ENCODE assay signal across 28 mouse cellular contexts in the genomic region with DNA sequence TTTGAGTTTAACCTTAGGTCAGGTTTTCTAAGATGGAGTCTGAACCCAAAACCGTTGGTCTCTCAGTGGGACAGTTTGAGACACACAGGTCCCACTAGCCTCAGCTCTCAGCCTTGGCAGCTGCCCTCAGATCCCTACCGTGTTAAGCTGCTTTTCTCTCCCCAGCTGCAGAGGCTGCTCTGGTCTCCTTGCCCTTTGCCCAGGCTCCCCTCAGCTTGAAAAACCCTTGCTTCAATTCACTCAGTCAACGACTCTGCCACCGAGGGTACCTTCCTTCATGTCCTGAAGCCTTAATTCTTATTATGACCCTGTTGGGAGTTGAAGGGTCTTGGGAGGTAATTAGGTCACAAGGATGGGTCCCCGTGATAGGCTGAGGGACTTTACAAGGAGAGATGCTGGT. TPM values are rescaled to one million over a fixed set of nuclear protein-coding genes. Genes with fewer than 3 reads are reported as not detected.
DNase-seq lines count a peak whose midpoint lies in the region; ATAC-seq and TF ChIP-seq lines count a peak whose summit lies in the region.
"Had no signal": no experiment of that assay in that cellular context is flagged by ENCODE, and none has a peak within 500 bp of the region (broad histone marks: within the 10 kb centered on the region; RNA-seq: fewer than 3 reads in every experiment).

No protein-coding gene starts in this region.

- ATAC-seq in kidney, embryonic 14.5 days (ENCODE audit: low FRiP score, low TSS enrichment) = no peak
- ATAC-seq: CD4-positive, CD25-positive, alpha-beta regulatory T cell, adult 4 months; forebrain, embryonic 14.5 days; intestine, embryonic 16.5 days had no signal

- H3K36me3 ChIP-seq in kidney, adult 2 months (ENCODE audit: control insufficient read depth, insufficient read depth, low read length) = no peaks in the 10 kb centered on the region
- H3K36me3 ChIP-seq in kidney, embryonic 14.5 days (ENCODE audit: control insufficient read depth, insufficient read depth, low read length) = no peaks in the 10 kb centered on the region
- H3K36me3 ChIP-seq: embryonic facial prominence, embryonic 12.5 days; hindbrain, embryonic 13.5 days; limb, embryonic 13.5 days; lung, embryonic 15.5 days; midbrain, embryonic 12.5 days had no signal

- H3K4me3 ChIP-seq in kidney, adult 2 months (ENCODE audit: insufficient read depth, low read depth, low read length) = no peak overlapping the region
- no peak overlapping the region for H3K4me3 ChIP-seq in kidney, embryonic 14.5 days (ENCODE audit: low read length)
- H3K4me3 ChIP-seq: embryonic facial prominence, embryonic 12.5 days; hindbrain, embryonic 13.5 days; layer of hippocampus, adult 2 months; limb, embryonic 13.5 days; lung, embryonic 15.5 days; midbrain, embryonic 12.5 days had no signal

- peak; percentile 76 for DNase-seq in kidney, adult 2 months
- DNase-seq in ovary, adult 18-20 months (ENCODE audit: low spot score) = peak; percentile 0
- DNase-seq in ovary, postnatal 36 days (ENCODE audit: low spot score) = no peak
- DNase-seq in urinary bladder, postnatal 4 days (ENCODE audit: low spot score in 2 of 2) = peak; percentile 14 to 32
- DNase-seq in urinary bladder, postnatal 25 days (ENCODE audit: low spot score) = no peak
- no peak for DNase-seq in gastrocnemius, postnatal 25 days
- DNase-seq: adrenal gland, postnatal 14 days; cerebellum, adult 11 months; cerebellum, adult 9-10 months; embryo, embryonic 11 days; gastrocnemius, postnatal 14 days; heart, adult 18-20 months; heart, postnatal 4 days; right cerebral cortex, postnatal 4 days; thymus, postnatal 4 days had no signal

- H3K27ac ChIP-seq in kidney, adult 2 months (ENCODE audit: insufficient read depth, low read depth, low read length) = peak overlapping the region; percentile 78
- H3K27ac ChIP-seq in kidney, embryonic 14.5 days (ENCODE audit: low read depth, low read length) = no peak overlapping the region
- H3K27ac ChIP-seq: embryonic facial prominence, embryonic 12.5 days; hindbrain, embryonic 13.5 days; layer of hippocampus, adult 2 months; limb, embryonic 13.5 days; lung, embryonic 15.5 days; midbrain, embryonic 12.5 days; stomach, postnatal 0 days had no signal

- no peak for TF ChIP-seq CTCF in kidney, adult 2 months (conservative IDR thresholded peaks at IDR 0.05; ENCODE audit: insufficient read depth, insufficient read length, low read depth, low read length)

- H3K4me2 ChIP-seq in kidney, embryonic 14.5 days (replicated peaks; ENCODE audit: low read depth, low read length) = no peak overlapping the region
- H3K4me2 ChIP-seq: embryonic facial prominence, embryonic 12.5 days; heart, embryonic 11.5 days; hindbrain, embryonic 13.5 days; limb, embryonic 13.5 days; liver, embryonic 11.5 days; lung, embryonic 15.5 days; midbrain, embryonic 12.5 days had no signal

- H3K9me3 ChIP-seq in kidney, embryonic 14.5 days (ENCODE audit: control insufficient read depth, low read length) = no peaks in the 10 kb centered on the region
- H3K9me3 ChIP-seq: embryonic facial prominence, embryonic 12.5 days; hindbrain, embryonic 13.5 days; limb, embryonic 13.5 days; lung, embryonic 15.5 days; midbrain, embryonic 12.5 days had no signal

- 38% methylated on average over 5 of the region's 5 CpGs for WGBS in kidney, adult 2 months
- 32% methylated on average over 5 of the region's 5 CpGs for WGBS in kidney, embryonic 14.5 days

- no peaks in the 10 kb centered on the region for H3K27me3 ChIP-seq in kidney, adult 2 months (replicated peaks; ENCODE audit: control insufficient read depth, insufficient read depth, low read length)
- H3K27me3 ChIP-seq in kidney, embryonic 14.5 days (ENCODE audit: control insufficient read depth, insufficient read depth, low read length) = no peaks in the 10 kb centered on the region; the same call in 1 of the 2 replicates
- H3K27me3 ChIP-seq: limb, embryonic 13.5 days had no signal

- no peak overlapping the region for H3K9ac ChIP-seq in kidney, embryonic 14.5 days (ENCODE audit: low read depth, low read length)
- H3K9ac ChIP-seq: embryonic facial prominence, embryonic 12.5 days; hindbrain, embryonic 13.5 days; limb, embryonic 13.5 days; lung, embryonic 15.5 days; midbrain, embryonic 12.5 days had no signal

- H3K4me1 ChIP-seq in kidney, adult 2 months (ENCODE audit: control insufficient read depth, insufficient read depth, low read length) = peaks cover 31% of the 10 kb centered on the region
- H3K4me1 ChIP-seq in kidney, embryonic 14.5 days (ENCODE audit: control insufficient read depth, insufficient read depth, low read length) = no peaks in the 10 kb centered on the region; the same call in 1 of the 2 replicates
- H3K4me1 ChIP-seq: embryonic facial prominence, embryonic 12.5 days; hindbrain, embryonic 13.5 days; lung, embryonic 15.5 days had no signal

- no peak for TF ChIP-seq POLR2A in kidney, adult 2 months (IDR thresholded peaks at IDR 0.05; ENCODE audit: low read depth, low read length)

RNA-seq across cellular contexts. Expression of a gene that starts 5.7 kb away (rescaled TPM):
- 92.2 and 98.3 TPM in 2 replicates for polyA plus RNA-seq in kidney, adult 2 months (2012; rRNA removed)
- 4.7 and 4.9 TPM in 2 replicates for polyA plus RNA-seq in kidney, embryonic 14.5 days (2014; fragmentation: Nextera tagmentation; extraction: Ambion mirVana)
- total RNA-seq in gastrocnemius, postnatal 25 days (2021) = 1 to 10 TPM; 1.7 to 2.3 TPM

Comparison
In these comparisons a context has a peak if more than half of its experiments do, and no peak if none do; other contexts are left out.
1. DNase-seq: peak in kidney, adult 2 months (single experiment), ovary, adult 18-20 months (single experiment) and urinary bladder, postnatal 4 days (2 of 2); none in ovary, postnatal 36 days (single experiment), urinary bladder, postnatal 25 days (single experiment) and gastrocnemius, postnatal 25 days (single experiment).
2. RNA of a gene that starts 5.7 kb away (polyA plus RNA-seq): 92.2 to 98.3 TPM in kidney, adult 2 months; 4.7 to 4.9 TPM in kidney, embryonic 14.5 days; every median in the first group is over 10 times any median in the second.